Mouse (Mus musculus): ENCODE measurements around the gene Ing1. TPM values are rescaled to one million over a fixed set of nuclear protein-coding genes. Genes with fewer than 3 reads are reported as not detected.

Ing1 gene
- 19.5 and 20.2 TPM in 2 replicates for polyA plus RNA-seq (2015; fragmentation: Nextera tagmentation; extraction: Ambion mirVana)

DNA sequence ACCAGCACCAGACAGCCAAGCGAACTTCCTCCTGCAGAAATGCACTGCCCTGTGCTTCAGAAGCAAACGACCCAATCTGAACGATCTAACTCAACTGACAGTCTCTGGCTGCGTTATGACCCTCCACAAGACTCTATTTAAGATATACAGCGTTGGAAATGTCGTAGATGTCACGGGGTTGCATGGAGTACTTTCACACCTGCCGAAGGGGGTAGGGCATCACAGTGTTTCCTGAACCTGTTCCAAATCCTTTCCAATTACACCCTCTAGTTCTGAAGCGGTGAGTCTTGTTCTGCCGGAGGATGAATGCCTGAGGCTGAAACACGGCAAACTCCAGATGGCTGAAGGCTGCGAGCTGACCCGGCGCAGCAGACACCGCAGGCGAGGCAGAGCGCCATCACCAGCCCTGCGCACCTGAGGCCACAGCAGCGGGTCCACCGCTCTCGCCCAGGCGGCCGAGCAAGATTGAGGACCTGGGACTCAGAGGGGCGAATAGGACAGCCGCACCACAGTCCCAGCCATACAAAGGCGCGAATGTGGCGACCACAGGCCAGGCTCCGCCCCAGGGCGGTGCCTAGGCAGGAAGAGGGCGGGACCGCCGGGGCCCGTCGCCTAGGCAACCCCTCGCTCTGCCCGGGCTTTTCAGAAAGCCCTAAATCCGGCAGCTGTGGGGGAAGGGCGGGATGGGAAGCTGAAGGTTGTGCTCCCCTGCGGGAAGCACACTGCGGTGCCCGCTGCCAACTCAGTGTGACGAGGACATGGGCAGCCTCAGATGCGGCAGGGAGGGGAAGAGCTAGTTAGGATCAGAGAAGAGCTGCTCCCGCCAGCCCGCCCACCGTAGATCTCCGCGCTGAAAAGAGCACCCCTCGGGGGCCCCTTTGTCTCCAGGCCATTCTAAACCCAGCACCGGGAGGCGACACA, at the start of gene Ing1:
TSS of gene Ing1 (plus strand) at position 773 of the 921 bp plus-strand sequence.
- peak within 1 kb of the TSS; percentile 96 for H3K27ac ChIP-seq (ENCODE audit: low read depth, low read length)
- WGBS = under 1% methylated on average over 52 of the region's 52 CpGs
- H3K4me2 ChIP-seq (replicated peaks; ENCODE audit: low read depth) = peak within 1 kb of the TSS; percentile 97
- no peaks in the 10 kb centered on the region for H3K9me3 ChIP-seq (ENCODE audit: control insufficient read depth)
- peak within 1 kb of the TSS; percentile 68 for H3K4me3 ChIP-seq (ENCODE audit: low read depth, low read length)
- TF ChIP-seq CTCF (IDR thresholded peaks at IDR 0.05; ENCODE audit: low read depth) = no peak
- H3K4me1 ChIP-seq (replicated peaks; ENCODE audit: control insufficient read depth, insufficient read depth, low read length) = peaks cover 6% of the 10 kb centered on the region; the same call in 1 of the 2 replicates
- H3K9ac ChIP-seq (ENCODE audit: low read depth, low read length) = peak within 1 kb of the TSS; percentile 85
- H3K36me3 ChIP-seq (ENCODE audit: control insufficient read depth, insufficient read depth) = no peaks in the 10 kb centered on the region
- ATAC-seq = peak; percentile 56
- no peaks in the 10 kb centered on the region for H3K27me3 ChIP-seq (replicated peaks; ENCODE audit: control insufficient read depth, insufficient read depth, low read length)

GRCm38 (mm10) chr8:11506074-11506473, 49.3 kb upstream of the Ing1 start:
- Histone ChIP-seq H3K9me3 (ENCODE audit: control insufficient read depth) (no peaks in the 10 kb centered on the region), H3K36me3 (ENCODE audit: control insufficient read depth, insufficient read depth) (peaks cover 80% of the 10 kb centered on the region), H3K27me3 (replicated peaks; ENCODE audit: control insufficient read depth, insufficient read depth, low read length) (no peaks in the 10 kb centered on the region), H3K27ac (ENCODE audit: low read depth, low read length) (no peak overlapping the region), H3K9ac (ENCODE audit: low read depth, low read length) (no peak overlapping the region), H3K4me2 (replicated peaks; ENCODE audit: low read depth) (no peak overlapping the region), H3K4me1 (replicated peaks; ENCODE audit: control insufficient read depth, insufficient read depth, low read length) (no peaks in the 10 kb centered on the region), H3K4me3 (ENCODE audit: low read depth, low read length) (no peak overlapping the region)
- TF ChIP-seq CTCF (IDR thresholded peaks at IDR 0.05; ENCODE audit: low read depth) = no peak
- 88% methylated on average over 14 of the region's 14 CpGs for WGBS
- no peak for ATAC-seq

DNA sequence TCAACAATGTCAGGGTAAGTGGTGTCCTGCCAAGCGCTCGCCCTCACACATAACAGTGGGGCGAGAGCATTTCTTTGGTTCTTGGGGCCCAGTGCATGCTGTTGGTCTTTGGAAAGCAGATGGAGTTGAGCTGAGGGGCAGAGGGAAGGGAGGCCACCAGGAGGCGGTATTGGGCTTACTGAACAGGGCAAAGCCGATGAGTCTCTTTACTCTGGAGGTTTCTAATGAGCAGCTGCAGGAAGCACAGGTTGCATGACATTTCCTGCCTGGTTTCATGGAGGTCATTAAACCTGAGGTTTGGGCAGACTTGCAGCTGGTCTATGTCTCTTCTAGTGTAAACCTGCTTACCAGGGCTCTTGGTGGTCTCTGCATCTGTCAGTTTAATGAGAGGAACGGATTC, 48.6 kb upstream of the Ing1 start:
- Histone ChIP-seq H3K9me3 (ENCODE audit: control insufficient read depth) (no peaks in the 10 kb centered on the region), H3K4me1 (replicated peaks; ENCODE audit: control insufficient read depth, insufficient read depth, low read length) (no peaks in the 10 kb centered on the region), H3K27me3 (replicated peaks; ENCODE audit: control insufficient read depth, insufficient read depth, low read length) (no peaks in the 10 kb centered on the region), H3K9ac (ENCODE audit: low read depth, low read length) (no peak overlapping the region), H3K27ac (ENCODE audit: low read depth, low read length) (no peak overlapping the region), H3K36me3 (ENCODE audit: control insufficient read depth, insufficient read depth) (peaks cover 87% of the 10 kb centered on the region), H3K4me3 (ENCODE audit: low read depth, low read length) (no peak overlapping the region), H3K4me2 (replicated peaks; ENCODE audit: low read depth) (no peak overlapping the region)
- ATAC-seq = 0 out of 2 replicates have a peak, but pooled peaks have one; percentile 26
- 71% methylated on average over 6 of the region's 6 CpGs for WGBS
- TF ChIP-seq CTCF (IDR thresholded peaks at IDR 0.05; ENCODE audit: low read depth) = peak; percentile 83

- no peaks in the 10 kb centered on the region for H3K9me3 ChIP-seq (ENCODE audit: control insufficient read depth)
- WGBS = 70% methylated on average over 10 of the region's 10 CpGs
- H3K4me3 ChIP-seq (ENCODE audit: low read depth, low read length) = no peak overlapping the region
- no peak overlapping the region for H3K9ac ChIP-seq (ENCODE audit: low read depth, low read length)
- H3K4me2 ChIP-seq (replicated peaks; ENCODE audit: low read depth) = no peak overlapping the region
- H3K27ac ChIP-seq (ENCODE audit: low read depth, low read length) = no peak overlapping the region
- ATAC-seq = no peak
- peaks cover 92% of the 10 kb centered on the region for H3K36me3 ChIP-seq (ENCODE audit: control insufficient read depth, insufficient read depth)
- TF ChIP-seq CTCF (IDR thresholded peaks at IDR 0.05; ENCODE audit: low read depth) = no peak
- H3K27me3 ChIP-seq (replicated peaks; ENCODE audit: control insufficient read depth, insufficient read depth, low read length) = no peaks in the 10 kb centered on the region
- H3K4me1 ChIP-seq (replicated peaks; ENCODE audit: control insufficient read depth, insufficient read depth, low read length) = no peaks in the 10 kb centered on the region
These were observed 46.5 kb upstream of the Ing1 start for GRCm38 (mm10) chr8:11508880-11509279.

DNA sequence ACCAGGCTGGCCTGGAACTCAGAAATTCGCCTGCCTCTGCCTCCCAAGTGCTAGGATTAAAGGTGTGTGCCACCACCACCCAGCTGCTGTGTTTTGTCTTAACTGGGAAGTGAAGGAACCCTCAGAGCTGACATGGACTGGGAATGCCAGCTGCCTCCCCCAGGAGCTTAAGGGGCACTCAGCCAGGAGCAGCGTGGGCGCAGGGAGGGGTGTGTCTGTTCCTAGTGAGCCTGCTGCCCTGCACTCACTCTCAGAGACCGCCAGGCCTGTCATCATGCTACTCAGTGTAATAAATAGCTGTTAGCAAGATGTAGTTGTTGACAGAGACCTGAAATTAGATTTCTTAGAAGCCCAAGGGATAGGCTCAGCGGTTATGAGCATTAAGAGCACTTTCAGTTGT, 44.4 kb upstream of the Ing1 start:
- peaks cover 90% of the 10 kb centered on the region for H3K36me3 ChIP-seq (ENCODE audit: control insufficient read depth, insufficient read depth)
- WGBS = 77% methylated on average over 5 of the region's 5 CpGs
- no peak for TF ChIP-seq CTCF (IDR thresholded peaks at IDR 0.05; ENCODE audit: low read depth)

DNA sequence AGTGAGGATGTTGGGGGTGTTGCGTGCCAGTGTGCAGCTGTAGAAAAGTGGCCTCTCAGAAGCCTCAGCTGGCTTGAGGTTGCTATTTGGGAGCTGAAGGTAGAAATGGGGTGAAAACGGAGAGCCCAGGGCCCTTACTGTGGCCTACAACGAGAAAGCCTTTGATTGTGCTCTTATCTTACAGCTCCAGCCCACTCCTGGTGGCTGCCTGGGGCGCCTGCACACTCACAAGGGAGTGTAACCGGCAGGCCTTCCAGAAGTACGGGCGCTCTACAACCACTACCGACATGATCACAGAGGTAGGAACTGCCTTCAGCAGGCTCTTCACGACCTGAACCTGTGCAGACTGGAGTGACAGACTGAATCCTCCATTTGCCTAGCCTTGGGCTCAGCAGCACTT, 42.7 kb upstream of the Ing1 start:
- ATAC-seq = no peak
- Histone ChIP-seq H3K4me1 (replicated peaks; ENCODE audit: control insufficient read depth, insufficient read depth, low read length) (no peaks in the 10 kb centered on the region), H3K36me3 (ENCODE audit: control insufficient read depth, insufficient read depth) (peaks cover 93% of the 10 kb centered on the region), H3K9me3 (ENCODE audit: control insufficient read depth) (no peaks in the 10 kb centered on the region), H3K9ac (ENCODE audit: low read depth, low read length) (no peak overlapping the region), H3K4me3 (ENCODE audit: low read depth, low read length) (no peak overlapping the region), H3K27me3 (replicated peaks; ENCODE audit: control insufficient read depth, insufficient read depth, low read length) (no peaks in the 10 kb centered on the region), H3K4me2 (replicated peaks; ENCODE audit: low read depth) (no peak overlapping the region), H3K27ac (ENCODE audit: low read depth, low read length) (peak overlapping the region; percentile 11; the same call in 1 of the 2 replicates)
- no peak for TF ChIP-seq CTCF (IDR thresholded peaks at IDR 0.05; ENCODE audit: low read depth)
- WGBS = 84% methylated on average over 9 of the region's 9 CpGs

More for the DNA sequence above, 44.4 kb upstream of the Ing1 start:
- no peak overlapping the region for H3K27ac ChIP-seq (ENCODE audit: low read depth, low read length)
- H3K27me3 ChIP-seq (replicated peaks; ENCODE audit: control insufficient read depth, insufficient read depth, low read length) = no peaks in the 10 kb centered on the region
- no peak for ATAC-seq
- no peak overlapping the region for H3K9ac ChIP-seq (ENCODE audit: low read depth, low read length)
- no peaks in the 10 kb centered on the region for H3K9me3 ChIP-seq (ENCODE audit: control insufficient read depth)
- H3K4me1 ChIP-seq (replicated peaks; ENCODE audit: control insufficient read depth, insufficient read depth, low read length) = no peaks in the 10 kb centered on the region
- no peak overlapping the region for H3K4me2 ChIP-seq (replicated peaks; ENCODE audit: low read depth)
- no peak overlapping the region for H3K4me3 ChIP-seq (ENCODE audit: low read depth, low read length)

Data from intestine, postnatal 0 days (tissue).